Mouse (Mus musculus) heart, postnatal 0 days (tissue): ENCODE data around the gene Zc3h14. TPM values are rescaled to one million over a fixed set of nuclear protein-coding genes. Genes with fewer than 3 reads are reported as not detected.

Source experiments
- ATAC-seq: fragments of 200-750 bp; cut with Nextera tagmentation; 2 replicates; pipeline ENCODE4 v1.8.0; 2017; ENCODE audit warnings: low read depth, moderate number of reproducible peaks, moderate library complexity; ENCODE audit not compliant: insufficient read depth
- DNase-seq: peaks from one replicate; pipeline ENCODE4 v3.0.0-alpha.2; 2016; ENCODE audit warnings: low spot score
- H3K27ac ChIP-seq: fragments of 300-500 bp; sonication (generic); 2 replicates; pipeline ENCODE4 v1.5.1; 2014; ENCODE audit warnings: low read depth, mild to moderate bottlenecking
- H3K27me3 ChIP-seq: fragments of 300-500 bp; sonication (generic); 2 replicates; pipeline ENCODE4 v1.6.1; 2014; ENCODE audit warnings: low read length, mixed read lengths; ENCODE audit not compliant: control insufficient read depth, insufficient read depth
- H3K36me3 ChIP-seq: fragments of 300-500 bp; sonication (generic); replicated peaks from 2 replicates; pipeline ENCODE4 v1.6.1; 2014; ENCODE audit warnings: low read length, mixed read lengths; ENCODE audit not compliant: control insufficient read depth, insufficient read depth
- H3K4me1 ChIP-seq: fragments of 300-500 bp; sonication (generic); 2 replicates; pipeline ENCODE4 v1.6.1; 2014; ENCODE audit warnings: antibody characterized with exemption; ENCODE audit not compliant: control insufficient read depth, insufficient read depth
- H3K4me2 ChIP-seq: fragments of 300-500 bp; sonication (generic); 2 replicates; pipeline ENCODE4 v1.6.1; 2014; ENCODE audit warnings: low read depth, mild to moderate bottlenecking, low read length, moderate library complexity
- H3K4me3 ChIP-seq: fragments of 300-500 bp; sonication (generic); 2 replicates; pipeline ENCODE4 v1.5.1; 2014; ENCODE audit warnings: low read depth, low read length
- H3K9ac ChIP-seq: fragments of 300-500 bp; sonication (generic); replicated peaks from 2 replicates; pipeline ENCODE4 v1.6.1; 2014; ENCODE audit warnings: low read depth, low read length, mixed read lengths
- H3K9me3 ChIP-seq: fragments of 300-500 bp; sonication (generic); replicated peaks from 2 replicates; pipeline ENCODE4 v1.6.1; 2016; ENCODE audit warnings: low read length; ENCODE audit not compliant: control insufficient read depth
- CTCF ChIP-seq: IDR thresholded peaks from 2 replicates; pipeline ENCODE4 v1.5.1; 2016; ENCODE audit warnings: antibody characterized with exemption, control low read depth, low read depth
- EP300 ChIP-seq: IDR thresholded peaks from 2 replicates; pipeline ENCODE4 v1.6.1; 2016; ENCODE audit warnings: antibody characterized with exemption, low read depth
- WGBS: fragments of 180-500 bp; shearing (Covaris S2); extraction: QIAGEN DNeasy Blood & Tissue Kit; methylation state at CpG from one replicate; pipeline ENCODE4 v1.1.7; 2014; 5-methylcytosine and 5-hydroxymethylcytosine counted together
- polyA plus RNA-seq: library from polyadenylated mRNA; unstranded; fragments of >200 nt; fragmentation: Nextera tagmentation; extraction: Ambion mirVana; gene quantifications from 2 replicates; pipeline ENCODE4 v1.2.1, GENCODE M21; 2015
- total RNA-seq: library from RNA; depleted of rRNA; stranded (reverse); fragments of >200 nt; gene quantifications from 2 replicates; pipeline ENCODE4 v1.2.3, GENCODE M21; 2014; ENCODE audit warnings: low replicate concordance

The Zc3h14 gene
- total and polyA plus RNA-seq, 2 experiments from 2014 or later = 64.4 to 73.1 TPM

DNA sequence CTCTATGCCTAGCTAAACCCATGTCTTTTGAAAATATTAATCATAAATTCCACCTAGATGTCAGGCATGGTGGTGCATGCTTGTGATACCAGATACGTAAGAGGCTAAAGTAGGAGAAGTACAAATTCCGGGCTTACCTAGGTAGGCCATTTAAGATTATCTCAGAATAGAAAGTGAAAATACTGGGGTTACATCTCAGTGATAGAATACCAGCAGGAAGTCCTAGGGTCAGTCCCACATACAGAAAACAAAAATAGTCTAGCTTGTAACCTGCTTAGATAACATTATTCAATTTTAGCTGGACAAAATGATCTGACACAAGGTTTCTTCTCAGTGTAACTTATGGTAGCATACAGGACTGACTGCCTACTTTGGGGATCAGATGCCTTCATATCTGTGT is 19.5 kb downstream of the Zc3h14 start:
- Histone ChIP-seq H3K9ac (no peak overlapping the region), H3K27me3 (no peaks in the 10 kb centered on the region), H3K4me3 (no peak overlapping the region), H3K4me1 (no peaks in the 10 kb centered on the region), H3K36me3 (peaks cover 81% of the 10 kb centered on the region), H3K9me3 (no peaks in the 10 kb centered on the region), H3K27ac (no peak overlapping the region), H3K4me2 (no peak overlapping the region)
- WGBS = 75% methylated on average over 2 of the region's 2 CpGs
- TF ChIP-seq EP300 (no peak), CTCF (no peak)
- DNase-seq (no peak), ATAC-seq (no peak)

- no peak overlapping the region for H3K27ac ChIP-seq
- no peak overlapping the region for H3K9ac ChIP-seq
- H3K4me2 ChIP-seq = no peak overlapping the region
- H3K36me3 ChIP-seq = peaks cover 83% of the 10 kb centered on the region
- TF ChIP-seq EP300 = no peak
- TF ChIP-seq CTCF = no peak
- 72% methylated on average over 3 of the region's 3 CpGs for WGBS
- DNase-seq (no peak), ATAC-seq (no peak)
- H3K4me3 ChIP-seq = no peak overlapping the region
- no peaks in the 10 kb centered on the region for H3K4me1 ChIP-seq
- H3K9me3 ChIP-seq = no peaks in the 10 kb centered on the region
- no peaks in the 10 kb centered on the region for H3K27me3 ChIP-seq
Measured at GRCm38 (mm10) chr12:98777509-98777908, 30.7 kb downstream of the Zc3h14 start.

DNA sequence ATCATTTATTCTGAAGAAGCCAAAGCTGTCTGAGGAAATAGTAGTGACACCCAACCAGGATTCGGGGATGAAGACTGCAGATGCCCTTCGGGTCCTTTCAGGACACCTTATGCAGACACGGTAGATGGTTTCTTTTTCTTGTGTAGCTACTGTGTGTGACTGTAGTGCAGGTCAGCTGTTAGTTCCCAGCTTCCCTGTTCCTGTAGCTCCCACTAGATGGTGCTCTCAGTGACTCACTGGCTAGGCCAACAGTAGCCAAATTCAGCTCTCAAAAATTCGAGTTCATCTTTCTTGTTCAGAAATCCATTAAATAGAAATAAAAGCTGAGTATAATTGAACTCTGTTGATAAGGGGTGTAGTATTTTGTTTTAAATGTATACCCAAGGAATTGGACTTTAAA is 32.4 kb downstream of the Zc3h14 start:
- H3K27ac ChIP-seq = no peak overlapping the region
- no peak overlapping the region for H3K9ac ChIP-seq
- no peak for DNase-seq
- H3K27me3 ChIP-seq = no peaks in the 10 kb centered on the region
- H3K4me3 ChIP-seq = no peak overlapping the region
- H3K36me3 ChIP-seq = peaks cover 87% of the 10 kb centered on the region
- no peak overlapping the region for H3K4me2 ChIP-seq
- ATAC-seq = no peak
- WGBS = 66% methylated on average over 4 of the region's 4 CpGs
- TF ChIP-seq CTCF (peak; percentile 48), EP300 (no peak)
- H3K4me1 ChIP-seq = no peaks in the 10 kb centered on the region
- no peaks in the 10 kb centered on the region for H3K9me3 ChIP-seq

- DNase-seq = no peak
- no peak for TF ChIP-seq CTCF
- TF ChIP-seq EP300 = no peak
Measured at GRCm38 (mm10) chr12:98784251-98784650, 37.5 kb downstream of the Zc3h14 start.

DNA sequence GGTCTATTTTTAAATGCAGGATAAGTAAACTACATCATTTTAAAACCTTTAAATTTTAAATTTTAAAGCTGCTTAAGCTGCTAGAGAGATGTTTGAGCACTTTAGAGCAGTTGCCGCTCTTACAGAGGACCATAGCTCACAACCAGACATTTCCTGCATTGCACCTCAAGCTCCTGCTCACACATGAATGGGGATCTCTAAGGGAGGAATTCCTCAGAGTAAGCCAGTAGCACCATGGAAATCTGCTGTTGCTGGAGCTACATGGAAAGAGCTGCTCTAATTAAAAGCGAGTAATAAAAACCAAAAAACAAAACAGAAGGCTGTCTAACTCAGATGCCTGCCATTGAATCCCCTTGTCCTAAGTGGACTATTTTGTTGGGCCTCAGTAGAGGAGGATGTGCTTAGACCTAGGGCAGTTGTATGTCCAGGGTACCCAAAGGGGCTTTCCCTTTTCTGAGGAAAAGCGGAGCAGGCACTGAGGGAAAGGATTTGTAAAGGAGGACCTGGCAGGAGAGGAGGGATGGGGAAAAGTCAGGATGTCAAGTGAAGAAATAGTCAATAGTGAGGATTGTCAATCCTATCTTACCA is 49.1 kb downstream of the Zc3h14 start:
- H3K4me3 ChIP-seq = no peak overlapping the region
- WGBS = 96% methylated on average over 3 of the region's 3 CpGs
- ATAC-seq (no peak), DNase-seq (no peak)
- peaks cover 56% of the 10 kb centered on the region for H3K36me3 ChIP-seq
- no peak for TF ChIP-seq CTCF
- TF ChIP-seq EP300 = no peak
- no peak overlapping the region for H3K4me2 ChIP-seq
- no peaks in the 10 kb centered on the region for H3K4me1 ChIP-seq
- no peaks in the 10 kb centered on the region for H3K27me3 ChIP-seq
- no peaks in the 10 kb centered on the region for H3K9me3 ChIP-seq
- no peak overlapping the region for H3K27ac ChIP-seq
- no peak overlapping the region for H3K9ac ChIP-seq

More at GRCm38 (mm10) chr12:98784251-98784650, 37.5 kb downstream of the Zc3h14 start:
- H3K4me1 ChIP-seq = no peaks in the 10 kb centered on the region
- no peaks in the 10 kb centered on the region for H3K9me3 ChIP-seq
- H3K27me3 ChIP-seq = no peaks in the 10 kb centered on the region
- H3K9ac ChIP-seq = no peak overlapping the region
- H3K4me2 ChIP-seq = no peak overlapping the region
- H3K27ac ChIP-seq = no peak overlapping the region
- H3K4me3 ChIP-seq = no peak overlapping the region
- ATAC-seq = peak; percentile 33; the same call in 1 of the 2 replicates
- WGBS = 87% methylated on average over 1 of the region's 1 CpGs
- peaks cover 78% of the 10 kb centered on the region for H3K36me3 ChIP-seq

DNA sequence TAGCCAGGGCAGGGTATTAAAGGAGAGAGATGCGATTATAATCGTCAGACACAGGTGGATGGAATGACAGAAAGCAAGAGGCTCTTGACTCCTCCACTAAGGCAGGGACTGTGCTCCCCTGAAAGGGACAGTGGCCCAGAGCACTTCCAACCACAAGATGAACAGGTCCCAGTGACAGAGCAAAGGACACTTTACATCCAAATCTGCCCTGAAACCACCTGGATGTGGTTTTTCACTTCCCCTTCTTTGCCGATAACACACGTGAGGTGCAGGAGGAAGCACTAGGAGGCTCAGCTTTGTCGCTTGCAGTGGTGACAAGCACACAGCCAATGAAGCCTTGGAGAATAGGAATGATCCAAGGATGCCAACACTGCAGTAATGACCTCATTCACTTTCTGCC is 53.6 kb downstream of the Zc3h14 start:
- Histone ChIP-seq H3K4me1 (no peaks in the 10 kb centered on the region), H3K9me3 (no peaks in the 10 kb centered on the region), H3K9ac (no peak overlapping the region), H3K27me3 (no peaks in the 10 kb centered on the region), H3K4me3 (no peak overlapping the region), H3K36me3 (peaks cover 24% of the 10 kb centered on the region; the same call in 1 of the 2 replicates), H3K4me2 (no peak overlapping the region), H3K27ac (no peak overlapping the region)
- 74% methylated on average over 5 of the region's 5 CpGs for WGBS
- TF ChIP-seq EP300 = no peak
- TF ChIP-seq CTCF = no peak
- ATAC-seq (no peak), DNase-seq (no peak)
